Mouse (Mus musculus) MEL (cell line): Measurements from ENCODE around the gene Galnt14. TPM values are rescaled to one million over a fixed set of nuclear protein-coding genes. Genes with fewer than 3 reads are reported as not detected.

Source experiments
- polyA plus RNA-seq, 2 experiments: library from polyadenylated mRNA; stranded (reverse) in 1 of 2; unstranded in 1 of 2; fragments of >175 nt in 1 of 2; fragments of >200 nt in 1 of 2; gene quantifications; 2 replicates each; pipeline versions ENCODE4 v1.2.1 to v1.2.4; 2012; ENCODE audit warnings: low replicate concordance in 2 of 2, low read depth in 1 of 2; ENCODE audit not compliant: insufficient read length in 2 of 2, insufficient read depth in 1 of 2, missing spikeins in 1 of 2
- total RNA-seq: library from RNA; depleted of rRNA; stranded (reverse); fragments of 300-350 nt; gene quantifications from 2 replicates; pipeline ENCODE4 v1.2.3, GENCODE M21; 2012; rRNA removed

The Galnt14 gene
- total and polyA plus RNA-seq, 3 experiments = not detected

Other genes starting within 250 kb of the Galnt14 start
- 29.1 and 38.7 TPM in 2 replicates for gene Ehd3, start 93.7 kb upstream of the Galnt14 start, total RNA-seq
- 10 to 100 TPM in 1 of 2 experiments, not detected in 1; 62.9 TPM for gene Ehd3, start 93.7 kb upstream of the Galnt14 start, polyA plus RNA-seq
- gene Xdh, start 239.7 kb upstream of the Galnt14 start, total RNA-seq = 2.0 TPM in 2 replicates
- 10 to 100 TPM in 1 of 2 experiments, not detected in 1; 14.5 TPM for gene Xdh, start 239.7 kb upstream of the Galnt14 start, polyA plus RNA-seq